Mouse (Mus musculus) B cell, adult 2 months (primary cell): Measurements from ENCODE around the gene Cebpa.

Experiments
- DNase-seq, 2 experiments: peaks; one replicate each; pipeline ENCODE4 v3.0.0; 2022

Gene Cebpa

GRCm38 (mm10) chr7:35149616-35150433 lies 30.7 kb downstream of the Cebpa start:
- no peak for DNase-seq

DNA sequence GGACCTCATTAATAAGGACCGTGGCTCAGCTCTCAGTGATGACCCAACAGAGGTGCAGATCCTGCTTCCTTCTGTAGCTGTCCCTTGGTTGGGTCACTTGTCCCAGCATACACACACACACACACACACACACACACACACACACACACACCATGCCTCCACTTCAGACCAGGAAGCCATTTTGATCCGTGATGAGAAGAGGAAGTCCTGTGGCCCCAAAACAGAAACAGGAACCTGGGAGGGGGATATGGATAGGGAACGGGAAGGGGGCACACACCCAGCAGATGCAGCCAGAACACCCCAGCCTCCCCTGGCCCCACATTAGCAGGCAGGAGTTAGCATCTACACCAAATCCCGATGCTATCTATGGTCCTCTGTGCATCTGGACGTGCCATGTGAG lies 31.8 kb downstream of the Cebpa start:
- no peak for DNase-seq

DNA sequence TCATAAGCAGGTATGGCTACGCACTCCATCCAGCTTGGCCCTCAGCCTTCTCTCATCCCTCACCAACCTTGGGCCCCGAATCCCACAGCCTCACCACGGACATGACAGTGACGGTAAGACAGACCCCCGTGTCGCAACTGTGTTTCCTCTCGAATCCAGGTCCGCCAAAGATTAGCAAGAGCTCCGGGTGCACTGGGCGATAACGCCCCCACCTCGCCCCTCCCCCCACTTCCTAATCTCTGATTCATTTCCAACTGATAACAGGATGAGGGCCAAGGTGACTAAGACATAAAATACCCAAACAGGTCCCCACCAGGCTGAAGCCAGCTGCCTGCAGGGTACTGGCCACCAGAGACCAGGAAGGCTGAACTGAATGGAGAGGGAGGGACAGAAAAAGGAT lies 35.4 kb downstream of the Cebpa start:
- DNase-seq = no peak

DNA sequence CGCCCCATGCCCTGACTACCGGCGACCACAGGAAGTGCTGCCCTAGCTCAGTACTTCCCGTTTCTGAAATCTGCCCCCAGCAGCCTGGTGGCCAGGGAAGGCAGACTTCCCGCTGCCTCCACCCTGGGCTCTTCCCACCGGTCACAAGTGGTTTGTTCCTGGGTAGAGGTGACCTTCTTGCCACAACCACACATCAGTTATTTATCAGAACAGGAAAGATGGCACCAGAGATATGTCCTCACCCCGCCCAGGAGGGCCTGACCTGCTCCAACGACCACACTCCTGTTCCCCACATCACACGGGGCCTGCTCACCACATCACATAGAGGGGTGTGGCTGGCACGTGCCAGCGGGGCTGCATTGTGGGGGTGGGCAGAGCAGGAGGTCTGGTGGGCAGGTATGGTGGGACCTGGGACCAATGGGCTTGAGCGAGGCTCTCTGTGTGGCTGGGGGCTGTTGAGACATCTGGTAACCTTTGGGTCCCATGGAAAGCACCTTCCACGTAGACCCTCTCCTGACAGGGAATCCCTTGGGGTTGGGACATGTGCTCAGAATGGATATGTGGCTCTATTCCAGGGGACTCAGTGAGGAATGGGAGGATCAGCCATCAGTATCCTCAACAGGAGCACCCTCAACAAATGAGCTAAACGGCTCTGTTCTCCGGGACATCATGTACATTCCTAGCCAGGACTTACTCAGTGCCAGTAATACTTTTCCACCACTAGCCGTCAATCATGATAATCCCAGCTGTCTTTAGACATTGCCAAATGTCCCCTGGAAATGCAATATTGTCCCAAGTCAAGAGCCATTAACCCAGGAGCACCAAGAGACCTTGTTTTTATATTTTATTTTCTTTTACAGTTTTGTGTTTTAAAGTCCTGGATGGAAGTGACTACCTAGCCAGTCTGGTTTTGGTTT lies 37.7 kb downstream of the Cebpa start:
- peak; percentile 14 to 23 for DNase-seq

- DNase-seq = no peak
Observed at GRCm38 (mm10) chr7:35157512-35157911, 38.4 kb downstream of the Cebpa start.

- DNase-seq = no peak
Observed at GRCm38 (mm10) chr7:35162443-35162842, 43.4 kb downstream of the Cebpa start.

GRCm38 (mm10) chr7:35163600-35163999 lies 44.5 kb downstream of the Cebpa start:
- no peak for DNase-seq

DNA sequence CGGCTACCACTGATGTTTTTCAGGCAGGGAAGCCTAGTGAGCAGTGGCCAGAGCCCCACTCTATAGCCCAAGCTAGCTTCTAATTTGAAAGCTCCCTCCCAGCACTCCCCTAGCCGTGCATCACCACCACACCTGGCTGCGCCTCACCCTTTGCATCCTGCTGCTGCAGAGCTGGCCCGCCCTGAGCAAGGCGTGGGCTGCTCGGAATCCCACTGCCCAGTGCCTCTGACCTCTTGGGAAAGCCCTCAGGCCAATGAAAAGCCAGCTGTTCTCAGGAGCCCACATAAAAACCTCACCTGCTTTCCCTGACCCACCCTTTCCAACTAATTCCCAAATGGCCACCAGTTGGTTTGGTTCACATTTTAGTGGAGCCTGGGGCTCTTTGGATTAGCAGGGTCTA lies 45.0 kb downstream of the Cebpa start:
- no peak for DNase-seq

DNA sequence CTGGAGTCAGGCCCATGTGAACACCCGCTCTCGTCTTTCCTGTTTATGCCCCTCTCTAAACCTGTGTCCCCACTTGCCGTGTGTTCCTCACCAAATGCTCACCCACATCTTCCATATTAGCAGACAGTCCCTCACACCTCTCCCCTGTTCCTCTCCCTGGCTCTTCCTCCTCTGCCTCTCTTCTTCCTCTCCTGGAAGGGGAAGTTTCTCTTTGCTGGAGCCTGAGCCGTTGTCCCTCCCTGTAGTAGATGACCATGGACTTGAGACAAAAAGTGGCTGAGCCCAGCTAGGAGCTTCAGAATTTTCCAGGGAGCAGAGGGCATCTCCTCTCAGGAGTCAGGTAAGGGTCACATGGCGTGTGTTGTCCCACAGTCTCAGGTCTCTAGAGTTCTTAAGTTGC lies 47.9 kb downstream of the Cebpa start:
- DNase-seq = no peak

DNA sequence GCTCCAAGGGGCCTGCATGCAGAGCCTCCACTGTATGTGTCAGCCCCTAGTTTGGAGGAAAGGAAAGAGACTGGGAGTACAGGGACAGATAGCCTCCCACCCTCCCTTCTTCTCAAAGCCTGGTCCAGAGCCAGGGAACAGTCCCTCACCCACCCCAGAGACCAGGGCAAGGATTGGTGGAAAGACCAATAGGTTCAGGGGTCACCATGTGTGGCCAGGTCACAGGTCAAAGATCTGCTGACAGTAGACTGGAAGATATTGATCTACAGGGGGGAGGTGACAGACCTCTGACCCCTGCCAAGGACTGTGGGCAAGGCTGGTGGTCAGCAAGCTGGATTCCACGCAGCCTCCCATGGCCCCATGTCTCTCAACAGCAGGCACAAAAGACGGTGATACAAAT lies 48.8 kb downstream of the Cebpa start:
- DNase-seq = no peak

DNA sequence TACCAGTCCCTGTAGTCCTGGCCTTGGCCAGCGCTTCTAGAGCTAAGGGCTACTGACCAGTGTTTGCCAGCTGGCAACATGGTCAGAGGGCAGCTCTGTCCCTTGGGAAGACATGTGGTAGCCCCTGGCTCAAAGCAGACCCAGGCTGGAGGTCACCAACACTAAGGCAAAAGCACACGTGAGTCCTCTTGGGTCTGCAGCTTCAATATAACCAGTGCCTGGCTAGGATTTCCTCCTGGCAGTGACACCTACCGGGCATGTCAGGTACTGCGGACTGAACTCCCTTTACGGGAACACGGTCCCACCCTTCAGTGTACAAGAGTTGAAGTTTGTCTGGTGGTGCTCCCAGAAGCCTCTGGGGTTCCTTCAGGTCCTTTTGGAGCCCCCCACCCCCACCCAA lies 50.2 kb downstream of the Cebpa start:
- DNase-seq = peak; percentile 82 to 85
